Mouse (Mus musculus) lung, adult 2 months (tissue): Measurements from ENCODE around the gene BC048562. TPM values are rescaled to one million over a fixed set of nuclear protein-coding genes. Genes with fewer than 3 reads are reported as not detected.
A peak's percentile ranks its signal among the peaks of the same experiment; 100 is the strongest.

Experiments used
- DNase-seq: peaks from one replicate; pipeline ENCODE4 v3.0.0; 2022
- H3K4me1 ChIP-seq: fragments of 200-500 bp; 2 replicates; pipeline ENCODE4 v1.6.1; 2011; ENCODE audit warnings: low read length; ENCODE audit not compliant: control insufficient read depth, insufficient read depth
- H3K4me3 ChIP-seq: fragments of 200-500 bp; replicated peaks from 2 replicates; pipeline ENCODE3; 2011; ENCODE audit warnings: low read depth, mild to moderate bottlenecking, control low read depth, low read length; ENCODE audit errors: extremely low read depth
- CTCF ChIP-seq: fragments of 200-500 bp; IDR thresholded peaks from 2 replicates; pipeline ENCODE4 v1.5.1; 2011; ENCODE audit warnings: mild to moderate bottlenecking, low read length, control low read depth; ENCODE audit not compliant: insufficient read depth
- POLR2A ChIP-seq: fragments of 200-500 bp; IDR thresholded peaks from 2 replicates; pipeline ENCODE4 v1.6.1; 2011; ENCODE audit warnings: low read depth, mild to moderate bottlenecking, control low read depth, low read length, borderline replicate concordance; ENCODE audit errors: extremely low read depth
- WGBS: fragments of 180-500 bp; shearing (Covaris S2); methylation state at CpG from one replicate; pipeline ENCODE4 v1.1.7; 2018; 5-methylcytosine and 5-hydroxymethylcytosine counted together
- polyA plus RNA-seq: library from polyadenylated mRNA; depleted of rRNA; stranded (reverse); fragments of >200 nt; gene quantifications from 2 replicates; pipeline ENCODE4 v1.2.3, GENCODE M21; 2012

The BC048562 gene
- polyA plus RNA-seq, 1 experiment = not detected

- 94% methylated on average over 19 of the region's 19 CpGs for WGBS
- TF ChIP-seq POLR2A (no peak), CTCF (no peak)
These were observed 49.1 kb downstream of the BC048562 start for GRCm38 (mm10) chr9:108485301-108485875.

GRCm38 (mm10) chr9:108486973-108487530 is 50.8 kb downstream of the BC048562 start:
- H3K4me3 ChIP-seq = no peak overlapping the region
- WGBS = 94% methylated on average over 8 of the region's 8 CpGs
- TF ChIP-seq POLR2A = no peak
- TF ChIP-seq CTCF = no peak
- DNase-seq = no peak
- peaks cover 7% of the 10 kb centered on the region for H3K4me1 ChIP-seq

More at GRCm38 (mm10) chr9:108485301-108485875, 49.1 kb downstream of the BC048562 start:
- Histone ChIP-seq H3K4me1 (peaks cover 5% of the 10 kb centered on the region; the same call in 1 of the 2 replicates), H3K4me3 (no peak overlapping the region)
- no peak for DNase-seq

GRCm38 (mm10) chr9:108488403-108488802 is 52.1 kb downstream of the BC048562 start:
- WGBS = 92% methylated on average over 17 of the region's 17 CpGs
- no peak overlapping the region for H3K4me3 ChIP-seq
- DNase-seq = no peak
- peaks cover 7% of the 10 kb centered on the region for H3K4me1 ChIP-seq
- TF ChIP-seq CTCF = no peak
- no peak for TF ChIP-seq POLR2A

- H3K4me3 ChIP-seq = no peak overlapping the region
- no peak for TF ChIP-seq POLR2A
- TF ChIP-seq CTCF = no peak
- 94% methylated on average over 20 of the region's 20 CpGs for WGBS
- H3K4me1 ChIP-seq = peaks cover 7% of the 10 kb centered on the region
- DNase-seq = no peak
These were observed 52.9 kb downstream of the BC048562 start for GRCm38 (mm10) chr9:108489215-108489614.

- TF ChIP-seq CTCF = no peak
- TF ChIP-seq POLR2A = no peak
- Histone ChIP-seq H3K4me3 (peak overlapping the region; percentile 66), H3K4me1 (peaks cover 7% of the 10 kb centered on the region)
- 52% methylated on average over 26 of the region's 26 CpGs for WGBS
- DNase-seq = no peak
These were observed 53.6 kb downstream of the BC048562 start for GRCm38 (mm10) chr9:108489702-108490558.

GRCm38 (mm10) chr9:108490559-108491285 is 54.4 kb downstream of the BC048562 start, which contains the start of gene Usp19:
Gene Usp19 (plus strand): TSS chr9:108490602.
- no peak for TF ChIP-seq CTCF
- peak; percentile 62; the same call in 1 of the 2 replicates for TF ChIP-seq POLR2A
- WGBS = under 1% methylated on average over 69 of the region's 69 CpGs
- Histone ChIP-seq H3K4me3 (peak within 1 kb of the TSS; percentile 85), H3K4me1 (peaks cover 7% of the 10 kb centered on the region)
- peak; percentile 94 for DNase-seq

- 2% methylated on average over 12 of the region's 12 CpGs for WGBS
- H3K4me3 ChIP-seq = peak overlapping the region; percentile 85
- TF ChIP-seq CTCF (no peak), POLR2A (no peak)
- DNase-seq = no peak
- peaks cover 7% of the 10 kb centered on the region for H3K4me1 ChIP-seq
These were observed 55.0 kb downstream of the BC048562 start for GRCm38 (mm10) chr9:108491286-108491580.

GRCm38 (mm10) chr9:108492043-108492750 is 55.9 kb downstream of the BC048562 start:
- no peak for DNase-seq
- Histone ChIP-seq H3K4me3 (no peak overlapping the region), H3K4me1 (peaks cover 7% of the 10 kb centered on the region)
- no peak for TF ChIP-seq CTCF
- no peak for TF ChIP-seq POLR2A
- WGBS = 56% methylated on average over 16 of the region's 16 CpGs

GRCm38 (mm10) chr9:108493246-108493645 is 57.0 kb downstream of the BC048562 start:
- TF ChIP-seq POLR2A = no peak
- TF ChIP-seq CTCF = no peak
- H3K4me3 ChIP-seq = no peak overlapping the region
- DNase-seq = no peak
- peaks cover 7% of the 10 kb centered on the region for H3K4me1 ChIP-seq
- WGBS = 94% methylated on average over 8 of the region's 8 CpGs
